Mouse (Mus musculus) spleen, adult 10 weeks (tissue): ENCODE data around the gene Vmn1r40. TPM values are rescaled to one million over a fixed set of nuclear protein-coding genes. Genes with fewer than 3 reads are reported as not detected.

ENCODE experiments used
- polyA plus RNA-seq: library from polyadenylated mRNA; stranded (reverse); fragments of 350-450 nt; fragmentation: Illumina TruSeq; extraction: RNeasy Lipid Tissue Mini Kit (QIAGEN cat#74804); gene quantifications from one replicate; pipeline ENCODE4 v1.2.3, GENCODE M21; 2015; ENCODE audit warnings: low replicate concordance; ENCODE audit not compliant: insufficient read depth

Vmn1r40 gene
- not detected for polyA plus RNA-seq

GRCm38 (mm10) chr6:89707240-89707639, at the start of gene Vmn1r40:
TSS of gene Vmn1r40 (plus strand) at chr6:89707540.

GRCm38 (mm10) chr6:89740466-89740865, 33.1 kb downstream of the Vmn1r40 start, which contains the start of gene Vmn1r41:
TSS of gene Vmn1r41 (plus strand) at chr6:89740766.

Other genes starting within 250 kb of the Vmn1r40 start
- gene Chchd6, start 111.9 kb upstream of the Vmn1r40 start, polyA plus RNA-seq: 2.4 TPM
- 5.3 TPM for gene Txnrd3, start 63.6 kb upstream of the Vmn1r40 start, polyA plus RNA-seq
- not detected for gene Vmn1r41, start 33.2 kb downstream of the Vmn1r40 start, polyA plus RNA-seq
- gene Vmn1r42, start 168.9 kb downstream of the Vmn1r40 start, polyA plus RNA-seq: not detected
- gene Vmn1r43, start 168.9 kb downstream of the Vmn1r40 start, polyA plus RNA-seq: not detected
- not detected for gene Vmn1r44, start 176.1 kb downstream of the Vmn1r40 start, polyA plus RNA-seq
- not detected for gene Vmn1r45, start 233.1 kb downstream of the Vmn1r40 start, polyA plus RNA-seq